Mouse (Mus musculus) embryonic stem cell, embryonic (primary cell): Measurements from ENCODE around the gene Gm28551.

ENCODE experiments used
- CTCF ChIA-PET, 4 experiments: fragments of 300-600 bp in 2 of 4; fragments of 350-600 bp in 2 of 4; sonication (Branson Sonifier 250); formaldehyde crosslinking; loops; one replicate each; lab custom pipeline; 2022; ENCODE audit warnings: inconsistent platforms in 2 of 4; lab: Charles Lee
- POLR2A ChIA-PET, 4 experiments: fragments of 300-600 bp in 2 of 4; fragments of 350-600 bp in 2 of 4; sonication (Branson Sonifier 250); formaldehyde crosslinking; loops; one replicate each; lab custom pipeline; 2022; ENCODE audit warnings: antibody characterized with exemption in 4 of 4, inconsistent platforms in 1 of 4; lab: Charles Lee

The Gm28551 gene

DNA sequence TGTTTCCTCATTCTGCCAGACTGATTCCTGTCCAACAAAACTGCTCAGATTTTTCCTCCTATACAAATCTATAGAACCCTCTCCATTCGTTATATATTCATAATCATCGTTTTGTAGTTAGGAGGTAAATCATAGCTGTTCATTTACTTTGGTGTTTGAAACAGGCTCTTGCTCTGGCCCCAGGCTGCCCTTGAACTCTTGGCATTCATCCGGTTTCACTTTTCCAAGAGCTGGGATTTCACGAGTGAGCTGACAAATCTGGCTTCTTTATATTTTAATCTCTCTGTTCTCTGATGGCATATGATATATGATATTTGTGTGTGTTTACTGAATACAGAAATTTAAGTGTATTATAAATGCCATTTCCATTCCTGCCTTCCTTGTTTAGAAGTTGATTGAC is 52.0 kb downstream of the Gm28551 start:
- CTCF ChIA-PET, result no interaction called here
- POLR2A ChIA-PET, result no interaction called here

- ChIA-PET POLR2A (interaction anchor here (0.5 to 2.9 kb wide), 33 partner anchors 9 to 1791 kb away, joined by 3 to 25 read pairs (median 4); partner anchors contain the start of genes Asdurf (in 3 of the 4), Asnsd1 (in 3 of the 4), Gm28551 (in 3 of the 4) and Gls (in 2 of the 4)), CTCF (interaction anchor here in 1 of 4 experiments (0.5 to 0.6 kb wide), 2 partner anchors 667 to 878 kb away, joined by 3 read pairs; partner anchors contain the start of gene Nemp2)
Measured at GRCm38 (mm10) chr1:53296581-53297383, 55.7 kb downstream of the Gm28551 start, which contains the start of the genes Pms1, Ormdl1 and Gm28778. Gene Pms1, minus strand, starts transcription at chr1:53297018. Gene Ormdl1, plus strand, starts transcription at chr1:53297095. Gene Gm28778, plus strand, starts transcription at chr1:53297111.

GRCm38 (mm10) chr1:53291197-53291596 is 61.3 kb downstream of the Gm28551 start:
- ChIA-PET CTCF (no interaction called here), POLR2A (interaction anchor here in 1 of 4 experiments (0.6 to 0.8 kb wide), 2 partner anchors 15 to 22 kb away, joined by 3 to 5 read pairs; partner anchors contain the start of gene Osgepl1)
